Mouse (Mus musculus) inflammation-experienced regulatory T-cells, adult 16 weeks (primary cell): ENCODE results near the gene Alpk1. TPM values are rescaled to one million over a fixed set of nuclear protein-coding genes. Genes with fewer than 3 reads are reported as not detected.

ENCODE experiments used
- polyA plus RNA-seq: library from polyadenylated mRNA; unstranded; fragments of 100-300 nt; shearing (Covaris generic); gene quantifications from one replicate; pipeline ENCODE4 v1.2.1, GENCODE M21; 2017

Alpk1 gene
- polyA plus RNA-seq = 0.69 TPM

GRCm38 (mm10) chr3:127780021-127780644 lies at the start of gene Alpk1:
Gene Alpk1, minus strand, starts transcription at chr3:127780527.

GRCm38 (mm10) chr3:127789500-127790191 lies 9.3 kb upstream of the Alpk1 start, which contains the start of gene Tifa:
Gene Tifa, plus strand, starts transcription at chr3:127789805.

GRCm38 (mm10) chr3:127633080-127634032 lies 147.0 kb downstream of the Alpk1 start, which contains the start of gene Neurog2:
Gene Neurog2, plus strand, starts transcription at chr3:127633135.

Other genes with a start within 250 kb of the Alpk1 start
- 56.0 TPM for gene Larp7, start 227.2 kb downstream of the Alpk1 start, polyA plus RNA-seq
- 4.5 TPM for gene Zgrf1, start 227.0 kb downstream of the Alpk1 start, polyA plus RNA-seq
- gene Neurog2, start 147.4 kb downstream of the Alpk1 start, polyA plus RNA-seq = not detected
- 1.0 TPM for gene Tifa, start 9.3 kb upstream of the Alpk1 start, polyA plus RNA-seq
- 13.1 TPM for gene Ap1ar, start 57.0 kb upstream of the Alpk1 start, polyA plus RNA-seq
- gene Fam241a, start 115.8 kb upstream of the Alpk1 start, polyA plus RNA-seq = 1.2 TPM